Mouse (Mus musculus) limb, embryonic 11.5 days (tissue): ENCODE data around the gene Abracl. TPM values are rescaled to one million over a fixed set of nuclear protein-coding genes. Genes with fewer than 3 reads are reported as not detected.
A peak's percentile ranks its signal among the peaks of the same experiment; 100 is the strongest.

Experiments
- ATAC-seq: fragments of 200-750 bp; cut with Nextera tagmentation; 2 replicates; pipeline ENCODE4 v1.8.0; 2017; ENCODE audit warnings: low read depth; ENCODE audit not compliant: insufficient number of reproducible peaks, low FRiP score, low TSS enrichment
- DNase-seq: peaks from one replicate; pipeline ENCODE4 v3.0.0-alpha.2; 2015; ENCODE audit warnings: low spot score
- H3K27ac ChIP-seq: fragments of 300-500 bp; sonication (generic); replicated peaks from 2 replicates; pipeline ENCODE4 v1.5.1; 2014; ENCODE audit warnings: low read depth, mild to moderate bottlenecking, low read length
- H3K27me3 ChIP-seq: fragments of 300-500 bp; sonication (generic); 2 replicates; pipeline ENCODE4 v1.6.1; 2014; ENCODE audit warnings: mild to moderate bottlenecking, low read length, mixed read lengths; ENCODE audit not compliant: control insufficient read depth, insufficient read depth
- H3K36me3 ChIP-seq: fragments of 300-500 bp; sonication (generic); 2 replicates; pipeline ENCODE4 v1.6.1; 2014; ENCODE audit warnings: mild to moderate bottlenecking, low read length, moderate library complexity, mixed read lengths; ENCODE audit not compliant: control insufficient read depth, insufficient read depth
- H3K4me1 ChIP-seq: fragments of 300-500 bp; sonication (generic); 2 replicates; pipeline ENCODE4 v1.6.1; 2014; ENCODE audit warnings: low read length, mixed read lengths; ENCODE audit not compliant: control insufficient read depth, insufficient read depth
- H3K4me2 ChIP-seq: fragments of 300-500 bp; sonication (generic); 2 replicates; pipeline ENCODE4 v1.6.1; 2014; ENCODE audit warnings: low read depth, mild to moderate bottlenecking, moderate library complexity; ENCODE audit not compliant: severe bottlenecking
- H3K4me3 ChIP-seq: fragments of 300-500 bp; sonication (generic); 2 replicates; pipeline ENCODE4 v1.5.1; 2014; ENCODE audit warnings: low read depth, low read length
- H3K9ac ChIP-seq: fragments of 300-500 bp; sonication (generic); 2 replicates; pipeline ENCODE4 v1.6.1; 2014; ENCODE audit warnings: mild to moderate bottlenecking, low read length
- H3K9me3 ChIP-seq: fragments of 300-500 bp; sonication (generic); 2 replicates; pipeline ENCODE4 v1.6.1; 2016; ENCODE audit warnings: low read length; ENCODE audit not compliant: control insufficient read depth
- WGBS: fragments of 180-500 bp; shearing (Covaris S2); extraction: QIAGEN DNeasy Blood & Tissue Kit; methylation state at CpG from one replicate; pipeline ENCODE4 v1.1.7; 2014; 5-methylcytosine and 5-hydroxymethylcytosine counted together
- polyA plus RNA-seq: library from polyadenylated mRNA; unstranded; fragments of >200 nt; fragmentation: Nextera tagmentation; extraction: Ambion mirVana; gene quantifications from 2 replicates; pipeline ENCODE4 v1.2.1, GENCODE M21; 2014

Gene Abracl
- 180 and 198 TPM in 2 replicates for polyA plus RNA-seq

DNA sequence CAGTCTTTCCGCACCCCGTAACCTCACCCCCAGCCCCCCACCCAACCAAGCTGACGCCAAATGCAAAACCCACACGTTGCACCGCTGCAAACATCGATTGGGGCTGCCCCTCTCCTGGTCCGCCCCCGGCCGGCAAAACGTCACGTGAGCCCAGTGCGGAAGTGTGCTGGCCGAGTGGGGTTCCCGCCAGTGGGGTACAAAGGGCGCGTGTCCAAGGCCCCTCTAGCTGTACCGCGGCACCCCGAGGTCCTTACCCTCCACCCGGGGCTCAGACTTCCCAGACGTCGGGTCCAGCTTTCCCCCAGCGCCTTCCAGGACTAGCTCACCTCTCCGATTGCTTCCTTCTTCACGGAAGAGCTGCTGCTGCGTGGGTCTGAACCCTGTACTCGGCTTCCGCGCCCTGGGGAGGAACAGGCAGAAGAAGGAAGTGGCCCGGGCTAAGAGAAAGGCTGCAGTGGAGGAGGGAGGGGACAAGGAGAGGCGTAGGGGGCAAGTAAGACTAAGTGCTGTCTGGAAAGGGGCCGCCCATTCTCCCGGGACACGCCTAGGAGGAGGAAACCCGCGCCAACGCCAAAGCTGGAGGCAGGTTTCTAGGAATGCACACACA is at the start of gene Abracl:
Gene Abracl, minus strand, starts transcription at position 548 of the 607 bp plus-strand sequence.
- ATAC-seq (peak; percentile 97), DNase-seq (peak; percentile 85)
- Histone ChIP-seq H3K9me3 (no peaks in the 10 kb centered on the region), H3K4me3 (peak within 1 kb of the TSS; percentile 63), H3K36me3 (0 out of 2 replicates have a peak, but pooled peaks cover under 1% of the 10 kb centered on the region), H3K27ac (peak within 1 kb of the TSS; percentile 91), H3K27me3 (no peaks in the 10 kb centered on the region), H3K4me1 (no peaks in the 10 kb centered on the region), H3K4me2 (peak within 1 kb of the TSS; percentile 58), H3K9ac (peak within 1 kb of the TSS; percentile 91)
- under 1% methylated on average over 37 of the region's 37 CpGs for WGBS

GRCm38 (mm10) chr10:18072871-18073270 is 49.8 kb upstream of the Abracl start:
- H3K4me1 ChIP-seq = no peaks in the 10 kb centered on the region
- H3K27me3 ChIP-seq = no peaks in the 10 kb centered on the region
- no peaks in the 10 kb centered on the region; the same call in 1 of the 2 replicates for H3K36me3 ChIP-seq
- no peak overlapping the region for H3K4me3 ChIP-seq
- no peak overlapping the region for H3K4me2 ChIP-seq
- ATAC-seq (no peak), DNase-seq (no peak)
- H3K27ac ChIP-seq = no peak overlapping the region
- 75% methylated on average over 3 of the region's 3 CpGs for WGBS
- no peaks in the 10 kb centered on the region for H3K9me3 ChIP-seq
- H3K9ac ChIP-seq = no peak overlapping the region

DNA sequence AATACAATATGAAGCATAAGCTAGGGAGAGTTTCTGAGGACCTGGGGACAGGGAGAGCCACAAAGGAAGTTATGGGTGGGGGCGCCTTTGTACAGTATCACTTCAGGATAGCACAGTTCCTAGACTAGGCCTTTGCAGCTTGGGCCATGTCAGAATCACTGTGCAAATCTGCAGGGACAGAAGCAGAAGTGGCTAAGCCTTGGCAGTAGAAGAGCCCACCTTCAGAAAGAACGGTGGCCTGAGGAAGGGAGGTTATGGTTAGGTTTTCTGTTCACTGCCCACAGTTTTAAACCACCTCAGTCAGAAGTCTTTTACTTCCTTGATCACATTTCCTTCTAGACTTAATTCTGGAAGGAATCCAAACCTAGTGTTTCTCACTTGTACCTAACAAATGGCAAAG is 47.5 kb upstream of the Abracl start:
- WGBS = 93% methylated on average over 2 of the region's 2 CpGs
- 0 out of 2 replicates have a peak, but pooled peaks cover 2% of the 10 kb centered on the region for H3K4me1 ChIP-seq
- no peak for DNase-seq
- H3K27me3 ChIP-seq = no peaks in the 10 kb centered on the region
- no peak overlapping the region for H3K4me3 ChIP-seq
- H3K36me3 ChIP-seq = no peaks in the 10 kb centered on the region; the same call in 1 of the 2 replicates
- ATAC-seq = no peak
- H3K4me2 ChIP-seq = no peak overlapping the region
- H3K9ac ChIP-seq = no peak overlapping the region
- no peak overlapping the region for H3K27ac ChIP-seq
- no peaks in the 10 kb centered on the region for H3K9me3 ChIP-seq

DNA sequence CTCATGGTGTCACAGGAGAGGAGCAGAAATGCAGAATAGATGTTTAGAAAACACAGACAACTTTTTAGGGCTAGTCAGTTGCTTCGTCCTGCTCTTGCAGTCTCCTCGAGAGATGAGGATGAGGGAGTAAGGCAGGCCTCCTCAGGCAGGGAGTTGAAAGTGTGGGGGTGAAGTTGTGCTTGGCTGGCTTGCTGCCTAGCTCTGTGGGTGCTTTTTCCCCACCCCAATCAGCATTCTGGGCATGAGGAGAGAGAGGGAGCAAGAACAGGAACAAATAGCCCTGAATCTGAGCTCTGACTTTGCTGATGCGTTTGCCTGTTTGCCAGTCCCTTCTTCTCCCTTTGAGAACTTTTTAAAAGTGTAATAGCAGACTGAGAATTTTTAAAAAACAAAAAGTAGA is 47.1 kb upstream of the Abracl start:
- H3K4me3 ChIP-seq = no peak overlapping the region
- DNase-seq = no peak
- ATAC-seq = no peak
- 76% methylated on average over 3 of the region's 3 CpGs for WGBS
- H3K9me3 ChIP-seq = no peaks in the 10 kb centered on the region
- no peaks in the 10 kb centered on the region for H3K27me3 ChIP-seq
- H3K9ac ChIP-seq = no peak overlapping the region
- no peaks in the 10 kb centered on the region; the same call in 1 of the 2 replicates for H3K36me3 ChIP-seq
- no peak overlapping the region for H3K27ac ChIP-seq
- no peak overlapping the region for H3K4me2 ChIP-seq
- H3K4me1 ChIP-seq = 0 out of 2 replicates have a peak, but pooled peaks cover 2% of the 10 kb centered on the region

DNA sequence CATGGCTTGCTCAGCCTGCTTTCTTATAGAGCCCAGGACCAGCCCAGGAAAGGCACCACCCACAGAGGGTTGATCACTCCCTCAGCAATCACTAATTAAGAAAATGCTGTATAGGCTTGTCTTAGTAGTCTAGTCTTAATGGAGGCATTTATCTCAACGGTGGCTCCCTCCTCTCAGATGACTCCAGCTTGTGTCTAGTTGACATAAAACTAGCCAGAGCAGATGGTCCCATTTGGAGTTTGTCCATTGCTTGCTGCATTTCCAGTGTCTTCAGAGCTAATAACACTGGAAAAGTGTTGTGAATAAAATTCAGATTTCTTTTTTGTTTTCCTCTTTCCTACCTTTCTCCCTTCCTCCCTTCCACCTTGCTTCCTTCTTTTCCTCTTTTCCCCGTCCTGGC is 46.5 kb upstream of the Abracl start:
- Histone ChIP-seq H3K4me2 (no peak overlapping the region), H3K9me3 (no peaks in the 10 kb centered on the region), H3K27ac (no peak overlapping the region), H3K27me3 (no peaks in the 10 kb centered on the region), H3K36me3 (no peaks in the 10 kb centered on the region; the same call in 1 of the 2 replicates), H3K4me1 (0 out of 2 replicates have a peak, but pooled peaks cover 2% of the 10 kb centered on the region), H3K9ac (no peak overlapping the region), H3K4me3 (no peak overlapping the region)
- 80% methylated on average over 2 of the region's 2 CpGs for WGBS
- DNase-seq = no peak
- no peak for ATAC-seq

GRCm38 (mm10) chr10:18068880-18069279 is 45.8 kb upstream of the Abracl start:
- Histone ChIP-seq H3K4me1 (0 out of 2 replicates have a peak, but pooled peaks cover 2% of the 10 kb centered on the region), H3K4me2 (no peak overlapping the region), H3K27me3 (no peaks in the 10 kb centered on the region), H3K9ac (no peak overlapping the region), H3K27ac (no peak overlapping the region), H3K36me3 (no peaks in the 10 kb centered on the region; the same call in 1 of the 2 replicates), H3K4me3 (no peak overlapping the region), H3K9me3 (no peaks in the 10 kb centered on the region)
- WGBS = 79% methylated on average over 2 of the region's 2 CpGs
- no peak for DNase-seq
- no peak for ATAC-seq

GRCm38 (mm10) chr10:18067761-18068446 is 44.8 kb upstream of the Abracl start:
- no peak for ATAC-seq
- H3K27ac ChIP-seq = no peak overlapping the region
- 86% methylated on average over 10 of the region's 10 CpGs for WGBS
- H3K4me2 ChIP-seq = no peak overlapping the region
- no peak for DNase-seq
- no peaks in the 10 kb centered on the region for H3K9me3 ChIP-seq
- H3K36me3 ChIP-seq = no peaks in the 10 kb centered on the region; the same call in 1 of the 2 replicates
- no peaks in the 10 kb centered on the region for H3K27me3 ChIP-seq
- H3K9ac ChIP-seq = no peak overlapping the region
- H3K4me3 ChIP-seq = no peak overlapping the region
- H3K4me1 ChIP-seq = 0 out of 2 replicates have a peak, but pooled peaks cover 2% of the 10 kb centered on the region

GRCm38 (mm10) chr10:18066031-18066439 is 42.9 kb upstream of the Abracl start:
- no peak overlapping the region for H3K4me3 ChIP-seq
- 92% methylated on average over 10 of the region's 10 CpGs for WGBS
- no peak overlapping the region for H3K27ac ChIP-seq
- H3K27me3 ChIP-seq = no peaks in the 10 kb centered on the region
- no peaks in the 10 kb centered on the region for H3K36me3 ChIP-seq
- H3K9ac ChIP-seq = no peak overlapping the region
- DNase-seq (no peak), ATAC-seq (no peak)
- H3K4me2 ChIP-seq = no peak overlapping the region
- no peaks in the 10 kb centered on the region for H3K9me3 ChIP-seq
- H3K4me1 ChIP-seq = 0 out of 2 replicates have a peak, but pooled peaks cover 2% of the 10 kb centered on the region
